Mouse (Mus musculus) CD8-positive naive resting alpha-beta T cell, adult 57 days (primary cell): ENCODE measurements around the gene Scnn1a. TPM values are rescaled to one million over a fixed set of nuclear protein-coding genes. Genes with fewer than 3 reads are reported as not detected.

Source experiments
- total RNA-seq: library from RNA; stranded (reverse); gene quantifications from one replicate; pipeline ENCODE4 v1.2.4, GENCODE M21; 2023

The Scnn1a gene
- total RNA-seq = not detected

GRCm38 (mm10) chr6:125320323-125320722 lies at the start of gene Scnn1a:
TSS of gene Scnn1a (plus strand) at chr6:125320659.

GRCm38 (mm10) chr6:125285890-125286289 lies 34.6 kb upstream of the Scnn1a start, which contains the start of gene Tuba3a:
TSS of gene Tuba3a (minus strand) at chr6:125286042.

GRCm38 (mm10) chr6:125313546-125314230 lies 6.8 kb upstream of the Scnn1a start, which contains the start of gene Ltbr:
TSS of gene Ltbr (minus strand) at chr6:125313885.

GRCm38 (mm10) chr6:125348721-125349574 lies 28.5 kb downstream of the Scnn1a start, which contains the start of gene Tnfrsf1a:
TSS of gene Tnfrsf1a (plus strand) at chr6:125349362.

GRCm38 (mm10) chr6:125380372-125381360 lies 60.2 kb downstream of the Scnn1a start, which contains the start of gene Plekhg6:
TSS of gene Plekhg6 (minus strand) at chr6:125380793.

Other genes with a start within 250 kb of the Scnn1a start
- gene Chd4, start 224.7 kb upstream of the Scnn1a start, total RNA-seq = 272 TPM
- gene Nop2, start 188.8 kb upstream of the Scnn1a start, total RNA-seq = 43.1 TPM
- 29.9 TPM for gene Iffo1, start 175.4 kb upstream of the Scnn1a start, total RNA-seq
- gene Gapdh, start 154.2 kb upstream of the Scnn1a start, total RNA-seq = 391 TPM
- gene Ncapd2, start 129.0 kb upstream of the Scnn1a start, total RNA-seq = 42.1 TPM
- gene Mrpl51, start 128.9 kb upstream of the Scnn1a start, total RNA-seq = 27.5 TPM
- 93.5 TPM for gene Vamp1, start 105.1 kb upstream of the Scnn1a start, total RNA-seq
- 51.6 TPM for gene Tapbpl, start 88.8 kb upstream of the Scnn1a start, total RNA-seq
- 218 TPM for gene Cd27, start 83.6 kb upstream of the Scnn1a start, total RNA-seq
- not detected for gene Tuba3a, start 34.6 kb upstream of the Scnn1a start, total RNA-seq
- gene Ltbr, start 6.8 kb upstream of the Scnn1a start, total RNA-seq = 1.4 TPM
- 46.5 TPM for gene Tnfrsf1a, start 28.7 kb downstream of the Scnn1a start, total RNA-seq
- not detected for gene Plekhg6, start 60.1 kb downstream of the Scnn1a start, total RNA-seq
- gene Cd9, start 174.1 kb downstream of the Scnn1a start, total RNA-seq = 13.6 TPM
- gene Vwf, start 226.1 kb downstream of the Scnn1a start, total RNA-seq = 0.89 TPM